Mouse (Mus musculus) thymus, adult 2 months (tissue): ENCODE measurements around the gene Trabd.

ENCODE experiments used
- CTCF ChIP-seq: fragments of 200-500 bp; IDR thresholded peaks from 2 replicates; pipeline ENCODE4 v1.5.1; 2012; ENCODE audit warnings: mild to moderate bottlenecking, control low read depth, low read length, moderate library complexity, borderline replicate concordance; ENCODE audit not compliant: control insufficient read depth, poor library complexity, insufficient read depth; ENCODE audit errors: extremely low read depth
- POLR2A ChIP-seq: fragments of 200-500 bp; IDR thresholded peaks from 2 replicates; pipeline ENCODE4 v1.6.1; 2012; ENCODE audit warnings: mild to moderate bottlenecking, low read length, control low read depth, moderate library complexity; ENCODE audit not compliant: control insufficient read depth, poor library complexity, insufficient read depth; ENCODE audit errors: extremely low read depth

GRCm38 (mm10) chr15:89118007-89118406 is 43.1 kb downstream of the Trabd start:
- no peak for TF ChIP-seq CTCF
- TF ChIP-seq POLR2A, result no peak
